Mouse (Mus musculus): ENCODE results near the gene Plcg2.

Plcg2 gene

GRCm38 (mm10) chr8:117498179-117498914, at the start of gene Plcg2:
TSS of gene Plcg2 (plus strand) at chr8:117498291.
- DNase-seq (ENCODE audit: low spot score) = no peak

DNA sequence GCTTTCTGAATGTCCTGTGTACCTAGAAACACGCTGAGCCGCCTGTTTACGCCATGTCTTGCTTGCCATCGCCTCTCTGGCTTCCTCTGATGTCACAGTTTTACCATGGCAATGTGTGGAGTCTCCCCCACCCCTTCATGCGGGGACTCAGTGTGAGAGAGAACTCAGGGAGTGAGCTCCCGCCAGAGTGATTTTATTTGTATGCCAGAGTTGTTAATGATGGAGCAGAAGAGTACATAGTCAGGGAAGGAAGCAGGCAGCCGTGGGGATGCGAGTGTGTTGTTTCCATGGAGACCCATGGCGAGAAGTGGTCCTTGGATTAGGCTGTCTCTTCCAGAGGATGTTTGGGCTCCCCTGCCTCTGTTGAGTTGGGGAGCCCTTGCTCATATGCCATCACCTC, 47.0 kb upstream of the Plcg2 start:
- DNase-seq (ENCODE audit: low spot score) = no peak

DNA sequence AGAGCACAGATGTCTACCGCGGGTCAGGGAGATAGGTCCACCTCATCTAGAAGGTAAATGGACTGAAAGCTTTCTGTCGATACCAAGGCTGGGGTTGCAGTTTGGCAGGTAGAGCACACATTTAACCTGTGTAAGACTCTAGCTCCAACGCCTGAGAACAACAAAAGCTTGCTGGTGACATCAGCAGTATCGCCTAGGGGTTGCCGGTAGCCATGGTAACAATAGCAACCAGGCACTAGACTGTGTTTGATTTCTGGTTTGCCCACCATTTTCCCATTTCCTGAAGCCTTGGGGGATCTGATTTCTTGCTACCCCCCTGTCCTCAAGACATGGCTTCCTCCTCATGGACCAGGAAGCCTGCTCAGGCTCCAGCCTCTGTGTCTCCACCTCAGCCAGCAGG, 44.1 kb upstream of the Plcg2 start:
- DNase-seq (ENCODE audit: low spot score) = no peak

GRCm38 (mm10) chr8:117454516-117455116, 43.5 kb upstream of the Plcg2 start:
- no peak for DNase-seq (ENCODE audit: low spot score)

DNA sequence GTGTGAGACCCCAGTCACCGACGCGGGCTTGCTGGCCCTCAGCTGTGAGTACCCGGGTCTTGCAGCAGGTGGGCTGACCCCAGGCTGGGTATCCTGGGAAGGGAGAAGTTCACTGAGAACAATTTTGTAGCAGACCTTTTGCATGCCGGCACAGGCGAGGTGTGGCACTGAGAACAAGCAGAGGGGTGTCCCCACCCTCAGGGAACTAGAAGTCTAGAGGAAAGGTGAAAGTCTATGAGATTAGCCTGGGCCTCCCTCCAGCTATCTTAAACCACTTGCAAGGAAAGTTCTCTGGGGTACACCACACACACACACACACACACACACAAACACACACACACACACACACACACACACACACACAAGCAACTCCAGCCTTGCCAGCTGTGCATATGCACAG, 42.4 kb upstream of the Plcg2 start:
- DNase-seq (ENCODE audit: low spot score) = no peak

DNA sequence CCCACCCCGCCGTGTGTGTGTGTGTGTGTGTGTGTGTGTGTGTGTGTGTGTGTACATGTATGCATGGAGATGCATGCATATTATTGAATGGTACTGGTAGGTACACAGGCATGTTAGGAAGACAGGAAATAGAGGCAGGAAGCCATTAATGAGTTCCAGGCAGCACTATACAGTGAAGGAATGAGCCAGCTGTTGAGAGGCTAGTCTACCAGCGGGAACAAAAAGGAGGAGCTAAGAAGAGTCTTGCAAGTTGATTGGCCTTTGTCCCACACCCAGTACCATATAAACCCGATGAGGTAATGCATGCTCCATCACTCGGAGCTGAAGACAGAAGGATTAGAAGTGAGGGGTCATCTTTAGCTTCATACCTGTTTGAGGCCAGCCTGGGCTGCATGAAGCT, 39.7 kb upstream of the Plcg2 start:
- DNase-seq (ENCODE audit: low spot score) = no peak

- DNase-seq (ENCODE audit: low spot score) = no peak
These were observed 35.3 kb upstream of the Plcg2 start for GRCm38 (mm10) chr8:117462701-117463284.

DNA sequence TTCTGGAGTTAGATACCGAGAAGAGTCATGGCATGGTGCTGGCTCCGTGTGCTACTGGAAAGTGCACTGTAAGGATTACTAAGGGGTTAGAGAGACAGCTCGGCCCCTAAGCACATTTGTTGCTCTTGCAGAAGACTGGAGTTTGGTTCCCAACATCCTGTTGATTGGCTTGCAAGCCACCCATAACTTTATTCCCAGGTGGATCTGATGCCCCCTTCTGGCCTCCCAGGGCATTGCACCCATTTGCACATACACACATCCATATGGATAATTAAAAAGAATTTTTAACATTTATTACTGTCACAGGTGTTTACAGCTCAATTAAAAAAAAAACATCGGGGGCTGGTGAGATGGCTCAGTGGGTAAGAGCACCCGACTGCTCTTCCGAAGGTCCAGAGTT, 33.6 kb upstream of the Plcg2 start:
- no peak for DNase-seq (ENCODE audit: low spot score)

DNA sequence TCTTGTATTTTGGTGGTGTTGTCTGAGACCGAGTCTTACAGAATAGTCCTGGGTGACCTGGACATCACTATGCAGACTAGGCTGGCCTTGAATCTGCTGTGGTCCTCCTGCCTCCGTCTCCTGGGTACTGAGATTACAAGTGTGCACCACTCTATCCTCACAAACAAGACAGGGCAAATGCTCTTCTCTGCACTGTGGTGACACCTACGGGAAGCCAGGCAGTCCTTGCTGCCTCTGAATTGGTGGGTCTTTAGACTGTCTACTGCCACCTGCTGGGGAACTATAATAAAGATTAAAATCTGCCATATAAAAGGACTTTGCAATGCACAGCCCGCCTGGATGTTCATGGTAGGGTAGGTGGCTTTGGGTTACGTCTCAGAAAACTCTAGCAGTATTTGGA, 32.8 kb upstream of the Plcg2 start:
- DNase-seq (ENCODE audit: low spot score) = peak; percentile 71

- no peak for DNase-seq (ENCODE audit: low spot score)
These were observed 30.6 kb upstream of the Plcg2 start for GRCm38 (mm10) chr8:117467466-117467865.

- DNase-seq (ENCODE audit: low spot score) = no peak
These were observed 28.4 kb upstream of the Plcg2 start for GRCm38 (mm10) chr8:117469431-117470341.

DNA sequence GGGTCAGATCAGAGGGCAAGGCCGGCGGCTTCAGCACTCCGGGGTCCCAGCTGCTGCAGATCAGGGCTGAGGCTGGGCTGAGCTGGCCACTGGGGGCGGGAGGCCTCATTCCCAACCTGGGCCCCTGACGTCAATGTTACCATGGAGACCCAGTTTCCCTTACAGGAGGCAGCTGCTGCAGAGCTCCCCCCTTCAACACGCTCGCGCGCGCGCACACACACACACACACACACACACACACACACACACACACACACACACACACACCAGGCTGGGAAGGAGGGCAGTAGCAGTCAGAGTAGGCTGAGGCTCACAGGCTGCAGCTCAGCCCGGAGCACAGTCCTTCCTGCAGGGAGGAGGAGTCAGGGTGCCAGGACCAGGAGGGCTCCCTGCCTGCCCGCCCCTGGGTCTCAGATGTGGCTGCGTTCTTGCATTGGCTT, 27.7 kb upstream of the Plcg2 start:
- no peak for DNase-seq (ENCODE audit: low spot score)

DNA sequence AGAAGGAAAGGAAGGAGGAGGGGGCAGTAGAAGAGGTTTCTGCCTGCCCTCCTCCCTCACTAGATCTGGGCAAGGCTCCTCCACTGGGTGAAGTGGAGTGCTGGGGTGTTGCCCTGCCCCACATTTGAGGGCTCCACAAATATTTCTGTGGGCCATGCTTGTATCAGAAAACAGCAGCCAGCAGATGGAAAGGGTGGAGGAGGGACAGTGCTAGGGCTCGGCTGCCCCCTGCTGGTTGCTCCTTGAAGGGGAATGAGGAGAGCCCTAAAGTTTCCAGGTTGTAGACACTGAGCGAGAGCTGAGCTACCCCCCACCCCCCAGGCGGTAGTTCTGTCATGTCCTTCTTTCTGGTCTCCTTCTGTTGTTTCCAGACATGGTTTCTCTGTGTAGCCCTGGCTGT, 26.9 kb upstream of the Plcg2 start:
- DNase-seq (ENCODE audit: low spot score) = peak; percentile 68

- DNase-seq (ENCODE audit: low spot score) = no peak
These were observed 26.4 kb upstream of the Plcg2 start for GRCm38 (mm10) chr8:117471655-117472054.

- no peak for DNase-seq (ENCODE audit: low spot score)
These were observed 25.8 kb upstream of the Plcg2 start for GRCm38 (mm10) chr8:117472332-117472731.

- DNase-seq (ENCODE audit: low spot score) = peak; percentile 86
These were observed 23.1 kb upstream of the Plcg2 start for GRCm38 (mm10) chr8:117474944-117475343.

- no peak for DNase-seq (ENCODE audit: low spot score)
These were observed 22.3 kb upstream of the Plcg2 start for GRCm38 (mm10) chr8:117475819-117476218.

DNA sequence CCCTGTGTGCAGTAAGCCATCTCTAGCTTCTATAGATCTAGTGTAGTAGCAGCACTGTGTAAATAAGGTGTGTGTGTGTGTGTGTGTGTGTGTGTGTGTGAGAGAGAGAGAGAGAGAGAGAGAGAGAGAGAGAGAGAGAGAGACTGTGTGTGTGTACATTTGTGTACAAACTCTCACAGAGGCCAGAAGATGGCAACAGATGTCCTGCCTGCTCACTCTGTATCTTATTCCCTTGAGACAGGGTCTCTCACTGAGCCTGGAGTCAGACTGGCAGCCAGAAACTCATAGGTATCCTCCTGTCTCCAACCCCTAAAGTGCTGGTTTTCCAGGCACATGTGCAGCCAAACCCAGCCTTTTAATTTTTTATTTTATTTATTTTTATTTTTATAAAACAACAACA, 20.0 kb upstream of the Plcg2 start:
- no peak for DNase-seq (ENCODE audit: low spot score)

- no peak for DNase-seq (ENCODE audit: low spot score)
These were observed 18.1 kb upstream of the Plcg2 start for GRCm38 (mm10) chr8:117479996-117480395.

- DNase-seq (ENCODE audit: low spot score) = no peak
These were observed 17.6 kb upstream of the Plcg2 start for GRCm38 (mm10) chr8:117480516-117480915.

- no peak for DNase-seq (ENCODE audit: low spot score)
These were observed 16.3 kb upstream of the Plcg2 start for GRCm38 (mm10) chr8:117481830-117482229.

- DNase-seq (ENCODE audit: low spot score) = no peak
These were observed 13.4 kb upstream of the Plcg2 start for GRCm38 (mm10) chr8:117484731-117485130.
